Mouse (Mus musculus): ENCODE data around the gene E330021D16Rik. TPM values are rescaled to one million over a fixed set of nuclear protein-coding genes. Genes with fewer than 3 reads are reported as not detected.

Gene E330021D16Rik
- polyA plus RNA-seq, 1 experiment, result not detected

DNA sequence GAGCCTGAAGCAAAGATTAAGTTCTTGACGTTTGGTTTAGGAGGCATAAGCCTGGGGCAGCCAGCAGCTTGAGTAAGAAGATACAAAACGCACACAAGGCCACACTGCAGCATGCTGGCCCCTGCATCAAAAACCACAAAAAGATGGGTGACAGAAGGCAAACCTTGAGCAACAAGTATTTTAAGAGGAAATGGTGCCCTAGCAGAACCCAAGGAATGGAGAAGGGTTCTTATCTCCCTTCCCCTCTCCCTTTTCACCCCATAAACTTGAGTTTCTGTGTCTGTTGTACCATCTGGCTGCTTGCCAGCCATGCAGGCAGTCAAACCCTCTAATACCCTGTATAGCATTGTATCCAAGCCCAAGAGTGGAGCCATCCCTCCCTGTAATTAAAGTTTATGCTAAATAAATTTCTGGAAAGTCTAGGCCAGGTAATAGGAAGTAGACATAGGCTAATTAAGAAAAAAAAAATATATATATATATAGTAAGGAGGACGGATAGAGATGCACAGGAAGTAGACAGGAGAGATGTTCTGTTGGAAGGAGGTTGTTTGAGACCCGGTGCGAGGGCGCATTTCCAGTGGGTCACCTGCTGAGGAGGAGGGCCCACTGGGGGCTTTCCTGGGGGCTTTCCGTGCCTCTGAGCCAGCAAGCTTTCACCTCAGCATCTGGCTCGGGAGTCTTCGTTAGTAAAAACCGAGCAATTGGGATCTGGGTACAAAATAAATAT is 16.0 kb upstream of the E330021D16Rik start:
- Histone ChIP-seq H3K27ac (replicated peaks; ENCODE audit: low read depth, low read length) (no peak overlapping the region), H3K4me3 (ENCODE audit: insufficient read depth, low read depth, low read length) (no peak overlapping the region), H3K4me1 (ENCODE audit: control insufficient read depth, insufficient read depth, insufficient read length, low read length) (no peaks in the 10 kb centered on the region)

GRCm38 (mm10) chr6:136429441-136429840 is 14.1 kb upstream of the E330021D16Rik start:
- H3K27ac ChIP-seq (replicated peaks; ENCODE audit: low read depth, low read length), result no peak overlapping the region

DNA sequence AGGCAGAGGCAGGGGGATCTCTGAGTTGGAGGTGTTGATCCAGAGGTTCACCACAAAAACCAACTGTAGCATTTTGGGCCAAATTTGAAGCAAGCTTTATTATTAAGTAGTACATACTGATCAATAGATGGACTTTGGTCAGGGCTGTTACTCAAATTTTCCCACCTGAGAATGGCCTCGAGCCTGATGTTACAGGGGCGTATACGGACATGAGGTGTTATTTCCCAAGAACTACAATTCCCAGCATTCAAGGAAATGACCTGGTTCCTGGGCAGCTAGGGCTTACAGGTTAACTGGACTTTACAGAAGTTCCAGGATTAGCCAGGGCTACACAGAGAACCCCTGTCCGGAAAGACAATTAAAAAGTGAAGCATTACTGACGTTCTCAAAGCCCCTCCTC is 13.0 kb upstream of the E330021D16Rik start:
- Histone ChIP-seq H3K27ac (replicated peaks; ENCODE audit: low read depth, low read length) (no peak overlapping the region), H3K4me1 (ENCODE audit: control insufficient read depth, insufficient read depth, insufficient read length, low read length) (no peaks in the 10 kb centered on the region), H3K4me3 (ENCODE audit: insufficient read depth, low read depth, low read length) (no peak overlapping the region)

More at GRCm38 (mm10) chr6:136429441-136429840, 14.1 kb upstream of the E330021D16Rik start:
- Histone ChIP-seq H3K4me3 (ENCODE audit: insufficient read depth, low read depth, low read length) (no peak overlapping the region), H3K4me1 (ENCODE audit: control insufficient read depth, insufficient read depth, insufficient read length, low read length) (no peaks in the 10 kb centered on the region)

DNA sequence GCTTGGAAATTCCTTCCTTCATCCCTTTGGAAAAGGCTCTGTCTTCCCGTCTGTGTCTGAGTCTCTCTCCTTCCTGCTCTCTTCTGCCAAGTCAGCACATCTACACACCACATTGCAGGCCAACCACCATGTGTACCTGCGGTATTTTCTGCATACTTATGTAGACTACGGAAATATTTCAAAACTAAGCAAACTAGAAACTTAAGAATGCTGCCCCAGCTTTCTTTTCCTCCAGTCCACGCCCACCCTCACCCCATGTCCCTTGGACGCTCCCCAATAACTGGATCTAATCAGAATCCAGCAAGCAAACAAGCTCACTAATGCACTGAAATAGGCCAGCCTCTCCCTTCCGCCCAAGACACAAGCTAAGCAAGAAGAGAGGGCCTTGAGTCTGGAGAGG is 11.9 kb upstream of the E330021D16Rik start:
- Histone ChIP-seq H3K4me1 (ENCODE audit: control insufficient read depth, insufficient read depth, insufficient read length, low read length) (no peaks in the 10 kb centered on the region), H3K4me3 (ENCODE audit: insufficient read depth, low read depth, low read length) (no peak overlapping the region), H3K27ac (replicated peaks; ENCODE audit: low read depth, low read length) (no peak overlapping the region)

- H3K4me3 ChIP-seq (ENCODE audit: insufficient read depth, low read depth, low read length), result no peak overlapping the region
- no peak overlapping the region for H3K27ac ChIP-seq (replicated peaks; ENCODE audit: low read depth, low read length)
- H3K4me1 ChIP-seq (ENCODE audit: control insufficient read depth, insufficient read depth, insufficient read length, low read length), result no peaks in the 10 kb centered on the region
These were observed 10.6 kb upstream of the E330021D16Rik start for GRCm38 (mm10) chr6:136425956-136426355.

GRCm38 (mm10) chr6:136424166-136424565 is 8.8 kb upstream of the E330021D16Rik start:
- Histone ChIP-seq H3K4me3 (ENCODE audit: insufficient read depth, low read depth, low read length) (no peak overlapping the region), H3K27ac (replicated peaks; ENCODE audit: low read depth, low read length) (no peak overlapping the region), H3K4me1 (ENCODE audit: control insufficient read depth, insufficient read depth, insufficient read length, low read length) (no peaks in the 10 kb centered on the region)

DNA sequence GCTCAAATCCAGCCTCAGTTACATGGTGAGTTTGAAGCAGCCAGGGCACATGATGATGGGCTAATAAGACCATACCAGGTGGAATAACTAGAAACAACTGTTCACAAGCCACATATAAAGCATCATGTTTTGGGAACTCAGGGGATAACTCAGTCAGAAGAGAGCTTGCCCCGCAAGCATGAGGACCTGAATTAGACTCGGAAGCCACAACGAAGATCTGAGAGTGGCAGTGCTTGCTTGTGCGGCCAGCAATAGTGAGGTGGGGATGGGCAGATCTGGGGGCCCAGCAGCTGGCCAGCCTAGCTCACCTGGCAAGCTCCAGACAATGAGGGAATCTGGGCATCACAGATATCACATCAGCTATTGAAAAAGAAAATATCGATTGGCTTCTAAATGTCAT is 7.8 kb upstream of the E330021D16Rik start:
- Histone ChIP-seq H3K4me3 (ENCODE audit: insufficient read depth, low read depth, low read length) (no peak overlapping the region), H3K4me1 (ENCODE audit: control insufficient read depth, insufficient read depth, insufficient read length, low read length) (no peaks in the 10 kb centered on the region), H3K27ac (replicated peaks; ENCODE audit: low read depth, low read length) (no peak overlapping the region)

DNA sequence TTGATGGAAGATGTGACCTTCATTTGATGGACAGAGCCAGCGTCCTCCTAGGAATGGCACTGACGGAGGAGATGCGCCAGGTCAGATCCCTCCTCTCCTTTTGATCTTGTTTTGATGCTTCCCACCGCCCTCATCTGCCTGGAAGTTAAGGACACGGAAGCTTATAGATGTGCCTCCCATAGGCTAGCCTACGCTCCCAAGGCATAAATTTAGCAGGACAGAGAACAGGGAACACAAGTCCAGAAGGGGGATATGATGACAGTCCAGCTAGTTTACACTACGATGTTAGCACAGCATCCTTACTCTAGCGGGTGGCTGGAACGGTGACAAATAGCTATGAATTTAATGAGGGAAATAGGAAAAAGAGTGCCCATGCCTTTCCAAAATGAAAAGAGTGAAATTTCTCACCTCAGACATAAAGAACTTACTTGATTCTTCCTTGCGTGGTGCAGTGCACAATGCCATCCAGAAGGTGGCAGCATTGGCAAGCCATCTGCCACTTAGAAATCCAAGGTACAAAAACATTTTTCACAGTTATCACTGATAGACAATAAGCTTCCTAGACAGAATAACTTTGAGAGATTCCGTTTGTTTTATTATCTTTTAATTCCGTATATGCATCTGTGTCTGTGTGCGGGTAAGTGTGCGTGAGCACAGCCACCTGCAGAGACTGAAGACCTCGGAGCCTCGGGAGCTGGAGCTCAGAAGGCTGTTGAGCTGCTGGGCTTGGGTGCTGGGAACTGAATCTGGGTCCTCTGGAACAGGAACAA is 6.9 kb upstream of the E330021D16Rik start:
- Histone ChIP-seq H3K27ac (replicated peaks; ENCODE audit: low read depth, low read length) (no peak overlapping the region), H3K4me3 (ENCODE audit: insufficient read depth, low read depth, low read length) (no peak overlapping the region), H3K4me1 (ENCODE audit: control insufficient read depth, insufficient read depth, insufficient read length, low read length) (no peaks in the 10 kb centered on the region)

GRCm38 (mm10) chr6:136421059-136421458 is 5.7 kb upstream of the E330021D16Rik start:
- no peak overlapping the region for H3K4me3 ChIP-seq (ENCODE audit: insufficient read depth, low read depth, low read length)
- H3K4me1 ChIP-seq (ENCODE audit: control insufficient read depth, insufficient read depth, insufficient read length, low read length), result no peaks in the 10 kb centered on the region
- H3K27ac ChIP-seq (replicated peaks; ENCODE audit: low read depth, low read length), result no peak overlapping the region

DNA sequence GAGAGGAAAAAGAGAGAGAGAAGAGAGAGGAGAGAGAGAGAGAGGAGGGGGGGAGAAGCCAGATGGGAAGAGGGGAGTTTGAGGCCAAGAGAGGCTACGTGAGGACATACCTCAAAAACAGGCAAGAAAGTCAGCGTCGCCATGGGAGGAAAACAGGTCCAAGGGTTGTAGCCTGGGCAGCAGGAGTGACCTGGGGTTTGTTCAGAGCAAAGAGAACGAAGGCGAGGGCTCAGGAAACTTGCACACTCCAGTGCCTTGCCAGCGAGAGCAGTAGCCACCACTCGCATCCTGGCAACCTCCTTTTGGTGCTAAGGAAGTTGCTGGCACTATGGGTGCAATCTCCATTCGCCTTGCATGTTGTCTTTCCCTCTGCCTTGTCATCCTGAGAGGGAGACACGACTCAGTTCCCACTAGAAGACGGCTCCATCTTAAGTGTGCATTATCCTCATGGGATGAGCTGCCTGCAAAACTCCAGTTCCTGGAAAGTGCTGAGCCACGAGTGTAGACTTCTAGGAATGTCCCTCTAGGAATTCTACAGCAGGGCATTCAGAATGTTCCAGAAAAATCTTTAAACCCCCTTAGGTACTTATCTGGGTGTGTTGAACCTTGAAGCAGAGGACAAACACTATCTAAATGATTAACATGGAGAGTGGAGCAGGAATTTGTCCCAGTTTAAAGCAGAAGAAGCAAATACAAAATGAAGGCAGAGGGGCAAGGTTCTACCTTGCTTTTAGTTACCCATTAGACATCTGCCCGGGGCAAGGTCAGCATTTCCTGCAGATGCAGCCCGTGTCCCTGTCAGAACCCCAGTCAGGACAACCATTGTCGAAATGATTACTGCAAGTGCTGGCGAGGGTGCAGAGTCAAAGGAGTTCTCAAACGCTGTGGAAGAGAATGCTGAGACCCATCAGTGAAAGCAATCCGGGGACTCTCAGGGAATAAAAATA is 3.8 kb upstream of the E330021D16Rik start:
- Histone ChIP-seq H3K4me1 (ENCODE audit: control insufficient read depth, insufficient read depth, insufficient read length, low read length) (no peaks in the 10 kb centered on the region), H3K4me3 (ENCODE audit: insufficient read depth, low read depth, low read length) (no peak overlapping the region), H3K27ac (replicated peaks; ENCODE audit: low read depth, low read length) (no peak overlapping the region)

DNA sequence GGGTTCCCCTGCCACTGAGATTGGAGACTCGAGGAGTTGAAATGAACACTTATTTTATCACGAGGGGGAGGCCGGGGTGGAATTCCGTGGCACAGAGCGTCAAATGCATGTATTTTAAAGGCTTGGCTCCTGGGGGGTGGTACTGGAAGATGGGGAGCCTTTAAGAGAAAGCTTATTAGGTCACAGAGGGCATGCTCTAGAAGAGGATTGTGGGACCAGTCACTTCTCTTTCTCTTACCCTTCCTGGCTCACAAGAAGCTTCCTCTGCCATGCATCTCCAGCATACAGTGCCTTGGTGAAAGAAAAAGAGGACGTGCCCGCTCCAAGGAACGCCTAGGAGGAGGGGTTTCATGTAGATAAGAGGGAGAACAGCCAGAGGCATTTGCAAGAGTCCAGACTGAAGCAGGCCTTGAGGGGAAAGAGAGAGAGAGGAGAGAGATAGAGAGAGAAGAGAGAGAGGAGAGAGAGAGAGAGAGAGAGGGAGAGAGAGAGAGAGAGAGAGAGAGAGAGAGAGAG is 3.0 kb upstream of the E330021D16Rik start:
- Histone ChIP-seq H3K4me1 (ENCODE audit: control insufficient read depth, insufficient read depth, insufficient read length, low read length) (no peaks in the 10 kb centered on the region), H3K4me3 (ENCODE audit: insufficient read depth, low read depth, low read length) (no peak overlapping the region), H3K27ac (replicated peaks; ENCODE audit: low read depth, low read length) (no peak overlapping the region)

DNA sequence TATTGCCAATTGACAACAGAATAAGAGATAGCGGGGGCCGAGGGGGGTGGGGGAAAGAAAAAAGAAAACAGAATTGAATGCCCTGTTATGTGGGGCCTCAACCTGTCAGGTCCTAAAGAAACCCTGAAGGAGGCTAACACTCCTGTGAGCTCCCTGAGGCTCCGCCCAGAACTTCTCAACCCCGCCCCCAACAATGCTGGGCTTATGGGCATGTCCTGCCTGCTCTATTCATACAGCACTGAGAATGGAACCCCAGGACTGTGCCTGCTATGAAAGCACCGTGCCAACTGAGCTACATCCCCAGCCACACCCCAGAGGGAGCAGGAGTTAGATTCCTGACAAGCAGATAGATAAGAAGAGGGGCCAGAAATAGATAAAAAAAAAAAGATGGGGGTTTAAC is 2.5 kb upstream of the E330021D16Rik start:
- no peak overlapping the region for H3K4me3 ChIP-seq (ENCODE audit: insufficient read depth, low read depth, low read length)
- no peaks in the 10 kb centered on the region for H3K4me1 ChIP-seq (ENCODE audit: control insufficient read depth, insufficient read depth, insufficient read length, low read length)
- no peak overlapping the region for H3K27ac ChIP-seq (replicated peaks; ENCODE audit: low read depth, low read length)

- Histone ChIP-seq H3K4me3 (ENCODE audit: insufficient read depth, low read depth, low read length) (no peak overlapping the region), H3K27ac (replicated peaks; ENCODE audit: low read depth, low read length) (no peak overlapping the region)
These were observed 1.5 kb downstream of the E330021D16Rik start for GRCm38 (mm10) chr6:136413856-136414362.

GRCm38 (mm10) chr6:136407608-136408192 is 7.7 kb downstream of the E330021D16Rik start:
- Histone ChIP-seq H3K27ac (replicated peaks; ENCODE audit: low read depth, low read length) (no peak overlapping the region), H3K4me3 (ENCODE audit: insufficient read depth, low read depth, low read length) (no peak overlapping the region), H3K4me1 (ENCODE audit: control insufficient read depth, insufficient read depth, insufficient read length, low read length) (no peaks in the 10 kb centered on the region)

More at GRCm38 (mm10) chr6:136413856-136414362, 1.5 kb downstream of the E330021D16Rik start:
- no peaks in the 10 kb centered on the region for H3K4me1 ChIP-seq (ENCODE audit: control insufficient read depth, insufficient read depth, insufficient read length, low read length)
